Mouse (Mus musculus) limb, embryonic 15.5 days (tissue): ENCODE results near the gene Armh3. TPM values are rescaled to one million over a fixed set of nuclear protein-coding genes. Genes with fewer than 3 reads are reported as not detected.

Experiments used
- ATAC-seq: fragments of 200-750 bp; cut with Nextera tagmentation; 2 replicates; pipeline ENCODE4 v1.8.0; 2017; ENCODE audit warnings: low read depth, moderate TSS enrichment; ENCODE audit not compliant: insufficient number of reproducible peaks, low FRiP score, low TSS enrichment
- H3K27ac ChIP-seq: fragments of 300-500 bp; sonication (generic); 2 replicates; pipeline ENCODE4 v1.5.1; 2015; ENCODE audit warnings: moderate library complexity, mild to moderate bottlenecking, inconsistent platforms
- H3K27me3 ChIP-seq: fragments of 300-500 bp; sonication (generic); 2 replicates; pipeline ENCODE4 v1.6.1; 2015; ENCODE audit warnings: inconsistent platforms
- H3K36me3 ChIP-seq: fragments of 300-500 bp; sonication (generic); 2 replicates; pipeline ENCODE4 v1.6.1; 2015; ENCODE audit warnings: inconsistent platforms
- H3K4me1 ChIP-seq: fragments of 300-500 bp; sonication (generic); 2 replicates; pipeline ENCODE4 v1.6.1; 2015; ENCODE audit warnings: inconsistent platforms
- H3K4me2 ChIP-seq: fragments of 300-500 bp; sonication (generic); 2 replicates; pipeline ENCODE4 v1.6.1; 2015; ENCODE audit warnings: mild to moderate bottlenecking, inconsistent platforms
- H3K4me3 ChIP-seq: fragments of 300-500 bp; sonication (generic); 2 replicates; pipeline ENCODE4 v1.5.1; 2015; ENCODE audit warnings: mild to moderate bottlenecking, inconsistent platforms
- H3K9ac ChIP-seq: fragments of 300-500 bp; sonication (generic); 2 replicates; pipeline ENCODE4 v1.6.1; 2015; ENCODE audit warnings: inconsistent platforms
- H3K9me3 ChIP-seq: fragments of 300-500 bp; sonication (generic); 2 replicates; pipeline ENCODE4 v1.6.1; 2016; ENCODE audit warnings: inconsistent platforms
- WGBS: fragments of 180-500 bp; shearing (Covaris S2); methylation state at CpG from one replicate; pipeline ENCODE4 v1.1.7; 2015; 5-methylcytosine and 5-hydroxymethylcytosine counted together
- polyA plus RNA-seq: library from polyadenylated mRNA; unstranded; fragments of >200 nt; fragmentation: Nextera tagmentation; extraction: Ambion mirVana; gene quantifications from 2 replicates; pipeline ENCODE4 v1.2.1, GENCODE M21; 2015

The Armh3 gene
- polyA plus RNA-seq, 1 experiment from 2014 or later: 16.3 TPM

GRCm38 (mm10) chr19:45916026-45916425 lies 82.3 kb downstream of the Armh3 start:
- Histone ChIP-seq H3K36me3 (peaks cover 23% of the 10 kb centered on the region; the same call in 1 of the 2 replicates), H3K27me3 (no peaks in the 10 kb centered on the region), H3K4me1 (no peaks in the 10 kb centered on the region), H3K27ac (no peak overlapping the region), H3K9me3 (no peaks in the 10 kb centered on the region), H3K4me3 (no peak overlapping the region), H3K4me2 (no peak overlapping the region), H3K9ac (no peak overlapping the region)
- ATAC-seq: no peak
- WGBS: 78% methylated on average over 3 of the region's 3 CpGs

- no peaks in the 10 kb centered on the region for H3K4me1 ChIP-seq
- H3K36me3 ChIP-seq: peaks cover 17% of the 10 kb centered on the region; the same call in 1 of the 2 replicates
- H3K27me3 ChIP-seq: no peaks in the 10 kb centered on the region
- no peak overlapping the region for H3K27ac ChIP-seq
- 46% methylated on average over 5 of the region's 5 CpGs for WGBS
- no peak overlapping the region for H3K4me3 ChIP-seq
- no peak for ATAC-seq
- H3K9ac ChIP-seq: no peak overlapping the region
- no peak overlapping the region for H3K4me2 ChIP-seq
- no peaks in the 10 kb centered on the region for H3K9me3 ChIP-seq
Observed at GRCm38 (mm10) chr19:45913036-45913435, 85.3 kb downstream of the Armh3 start.

GRCm38 (mm10) chr19:45912376-45912775 lies 85.9 kb downstream of the Armh3 start:
- H3K4me2 ChIP-seq: no peak overlapping the region
- 92% methylated on average over 6 of the region's 6 CpGs for WGBS
- H3K27ac ChIP-seq: no peak overlapping the region
- no peak overlapping the region for H3K9ac ChIP-seq
- H3K36me3 ChIP-seq: peaks cover 16% of the 10 kb centered on the region; the same call in 1 of the 2 replicates
- no peak for ATAC-seq
- H3K4me3 ChIP-seq: no peak overlapping the region
- H3K4me1 ChIP-seq: no peaks in the 10 kb centered on the region
- no peaks in the 10 kb centered on the region for H3K9me3 ChIP-seq
- H3K27me3 ChIP-seq: no peaks in the 10 kb centered on the region

GRCm38 (mm10) chr19:45911236-45912025 lies 86.9 kb downstream of the Armh3 start:
- 84% methylated on average over 10 of the region's 10 CpGs for WGBS
- H3K27ac ChIP-seq: no peak overlapping the region
- no peaks in the 10 kb centered on the region for H3K27me3 ChIP-seq
- H3K4me2 ChIP-seq: no peak overlapping the region
- H3K9ac ChIP-seq: no peak overlapping the region
- H3K4me1 ChIP-seq: no peaks in the 10 kb centered on the region
- peaks cover 16% of the 10 kb centered on the region; the same call in 1 of the 2 replicates for H3K36me3 ChIP-seq
- no peaks in the 10 kb centered on the region for H3K9me3 ChIP-seq
- H3K4me3 ChIP-seq: no peak overlapping the region
- ATAC-seq: no peak

- H3K27ac ChIP-seq: no peak overlapping the region
- WGBS: 95% methylated on average over 3 of the region's 3 CpGs
- no peaks in the 10 kb centered on the region for H3K4me1 ChIP-seq
- H3K4me2 ChIP-seq: no peak overlapping the region
- H3K36me3 ChIP-seq: peaks cover 15% of the 10 kb centered on the region; the same call in 1 of the 2 replicates
- no peak for ATAC-seq
- no peaks in the 10 kb centered on the region for H3K9me3 ChIP-seq
- H3K27me3 ChIP-seq: no peaks in the 10 kb centered on the region
- H3K4me3 ChIP-seq: no peak overlapping the region
- H3K9ac ChIP-seq: no peak overlapping the region
Observed at GRCm38 (mm10) chr19:45908246-45908645, 90.0 kb downstream of the Armh3 start.

- H3K27me3 ChIP-seq: no peaks in the 10 kb centered on the region
- 92% methylated on average over 6 of the region's 6 CpGs for WGBS
Observed at GRCm38 (mm10) chr19:45907416-45907815, 90.9 kb downstream of the Armh3 start.

GRCm38 (mm10) chr19:45903861-45904260 lies 94.4 kb downstream of the Armh3 start:
- Histone ChIP-seq H3K27ac (no peak overlapping the region), H3K4me1 (no peaks in the 10 kb centered on the region), H3K4me3 (no peak overlapping the region), H3K4me2 (no peak overlapping the region), H3K27me3 (no peaks in the 10 kb centered on the region), H3K9me3 (no peaks in the 10 kb centered on the region), H3K9ac (no peak overlapping the region), H3K36me3 (peaks cover 18% of the 10 kb centered on the region; the same call in 1 of the 2 replicates)
- no peak for ATAC-seq
- 82% methylated on average over 3 of the region's 3 CpGs for WGBS

More at GRCm38 (mm10) chr19:45907416-45907815, 90.9 kb downstream of the Armh3 start:
- Histone ChIP-seq H3K27ac (no peak overlapping the region), H3K36me3 (peaks cover 15% of the 10 kb centered on the region; the same call in 1 of the 2 replicates), H3K4me1 (no peaks in the 10 kb centered on the region), H3K4me3 (no peak overlapping the region), H3K4me2 (no peak overlapping the region), H3K9ac (no peak overlapping the region), H3K9me3 (no peaks in the 10 kb centered on the region)
- ATAC-seq: no peak

GRCm38 (mm10) chr19:45902390-45903035 lies 95.8 kb downstream of the Armh3 start:
- no peak overlapping the region for H3K27ac ChIP-seq
- ATAC-seq: no peak
- no peak overlapping the region for H3K9ac ChIP-seq
- no peaks in the 10 kb centered on the region for H3K4me1 ChIP-seq
- 75% methylated on average over 8 of the region's 8 CpGs for WGBS
- H3K27me3 ChIP-seq: no peaks in the 10 kb centered on the region
- H3K9me3 ChIP-seq: no peaks in the 10 kb centered on the region
- no peak overlapping the region for H3K4me2 ChIP-seq
- H3K36me3 ChIP-seq: peaks cover 15% of the 10 kb centered on the region; the same call in 1 of the 2 replicates
- H3K4me3 ChIP-seq: no peak overlapping the region

- peaks cover 7% of the 10 kb centered on the region; the same call in 1 of the 2 replicates for H3K36me3 ChIP-seq
- no peak overlapping the region for H3K4me2 ChIP-seq
- no peak for ATAC-seq
- H3K4me1 ChIP-seq: no peaks in the 10 kb centered on the region
- H3K27me3 ChIP-seq: no peaks in the 10 kb centered on the region
- no peak overlapping the region for H3K27ac ChIP-seq
- H3K9ac ChIP-seq: no peak overlapping the region
- no peak overlapping the region for H3K4me3 ChIP-seq
- H3K9me3 ChIP-seq: no peaks in the 10 kb centered on the region
- WGBS: 88% methylated on average over 5 of the region's 5 CpGs
Observed at GRCm38 (mm10) chr19:45900836-45901235, 97.5 kb downstream of the Armh3 start.

GRCm38 (mm10) chr19:45895726-45896125 lies 102.6 kb downstream of the Armh3 start:
- no peak overlapping the region for H3K4me3 ChIP-seq
- no peak overlapping the region for H3K4me2 ChIP-seq
- peaks cover 16% of the 10 kb centered on the region for H3K36me3 ChIP-seq
- H3K9ac ChIP-seq: no peak overlapping the region
- WGBS: 100% methylated on average over 1 of the region's 1 CpGs
- no peaks in the 10 kb centered on the region for H3K4me1 ChIP-seq
- H3K27ac ChIP-seq: no peak overlapping the region
- ATAC-seq: no peak
- no peaks in the 10 kb centered on the region for H3K9me3 ChIP-seq
- H3K27me3 ChIP-seq: no peaks in the 10 kb centered on the region

GRCm38 (mm10) chr19:45882056-45882455 lies 116.2 kb downstream of the Armh3 start:
- Histone ChIP-seq H3K4me3 (no peak overlapping the region), H3K4me1 (no peaks in the 10 kb centered on the region), H3K9me3 (no peaks in the 10 kb centered on the region), H3K27ac (no peak overlapping the region), H3K27me3 (no peaks in the 10 kb centered on the region), H3K9ac (no peak overlapping the region), H3K4me2 (no peak overlapping the region), H3K36me3 (peaks cover 29% of the 10 kb centered on the region)
- no peak for ATAC-seq
- 67% methylated on average over 3 of the region's 3 CpGs for WGBS

- Histone ChIP-seq H3K9me3 (no peaks in the 10 kb centered on the region), H3K9ac (no peak overlapping the region), H3K27me3 (no peaks in the 10 kb centered on the region), H3K4me1 (peaks cover 2% of the 10 kb centered on the region; the same call in 1 of the 2 replicates), H3K27ac (no peak overlapping the region), H3K36me3 (0 out of 2 replicates have a peak, but pooled peaks cover 3% of the 10 kb centered on the region), H3K4me3 (no peak overlapping the region), H3K4me2 (no peak overlapping the region)
- WGBS: 78% methylated on average over 1 of the region's 1 CpGs
- ATAC-seq: no peak
Observed at GRCm38 (mm10) chr19:45873320-45873719, 125.0 kb downstream of the Armh3 start.
